Mouse (Mus musculus) lung, postnatal 4 days (tissue): ENCODE measurements at regions not wholly inside any gene's neighbourhood (a gene's known extent, or its start where the extent isn't known, plus 50 kb on each side); places are given as distances from the start of the nearest gene placed in this dataset.

Experiments used
- DNase-seq, 2 experiments: peaks; one replicate each; pipeline ENCODE4 v3.0.0; 2021

- DNase-seq = peak; percentile 67 to 82
These were observed 56.1 kb upstream of the Clint1 start for GRCm38 (mm10) chr11:45795731-45796130.

GRCm38 (mm10) chr11:45799732-45800386, 52.0 kb upstream of the Clint1 start:
- DNase-seq = peak; percentile 31 to 36
